Mouse (Mus musculus) bone marrow macrophage, adult 2 months (primary cell): ENCODE data around the gene Ifna5.

Experiments
- CTCF ChIP-seq: IDR thresholded peaks from 2 replicates; pipeline ENCODE4 v1.5.1; 2012; ENCODE audit warnings: low read depth, mild to moderate bottlenecking, low read length, moderate library complexity
- POLR2A ChIP-seq: IDR thresholded peaks from 2 replicates; pipeline ENCODE4 v1.6.1; 2012; ENCODE audit warnings: mild to moderate bottlenecking, low read depth, low read length, borderline replicate concordance

DNA sequence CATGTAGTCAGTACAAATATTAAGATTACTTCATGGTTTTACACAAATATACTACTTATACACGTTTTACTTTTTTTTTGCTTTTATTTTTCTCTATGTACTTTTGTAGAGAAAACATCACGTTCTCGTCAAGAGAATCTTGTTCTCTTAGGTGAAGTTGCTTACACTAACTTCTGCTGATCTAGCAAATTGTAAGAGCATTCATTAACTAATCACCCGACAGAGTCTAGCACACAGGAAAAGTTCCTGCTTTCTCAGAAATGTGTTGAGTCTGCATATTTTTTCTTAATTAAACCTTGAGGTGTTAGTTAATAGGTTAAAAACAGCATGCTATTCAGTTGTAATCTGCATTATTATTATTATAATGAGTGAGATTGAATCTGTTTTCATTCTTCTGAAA, 43.4 kb downstream of the Ifna5 start:
- TF ChIP-seq CTCF (no peak), POLR2A (no peak)
